Mouse (Mus musculus): ENCODE measurements at regions not wholly inside any gene's neighbourhood (a gene's known extent, or its start where the extent isn't known, plus 50 kb on each side); places are given as distances from the start of the nearest gene placed in this dataset.
"Not testable (repeated sequence)": the region's sequence is repeated elsewhere in the genome, so short reads cannot be mapped to it uniquely, and the experiment has no call there.

GRCm38 (mm10) chr4:7237848-7238247 lies 1001.0 kb downstream of the Car8 start:
- DNase-seq (ENCODE audit: low spot score): no peak
- Histone ChIP-seq H3K36me3 (replicated peaks; ENCODE audit: control insufficient read depth, insufficient read depth, low read length) (no peaks in the 10 kb centered on the region), H3K27me3 (ENCODE audit: control insufficient read depth, insufficient read depth, low read length) (no peaks in the 10 kb centered on the region), H3K4me1 (ENCODE audit: control insufficient read depth, insufficient read depth) (no peaks in the 10 kb centered on the region), H3K9ac (replicated peaks; ENCODE audit: low read depth, low read length) (no peak overlapping the region), H3K4me3 (ENCODE audit: low read depth, low read length) (no peak overlapping the region), H3K9me3 (replicated peaks; ENCODE audit: control insufficient read depth, low read length) (no peaks in the 10 kb centered on the region), H3K4me2 (ENCODE audit: low read depth, low read length) (no peak overlapping the region), H3K27ac (ENCODE audit: low read depth) (no peak overlapping the region)
- TF ChIP-seq EP300 (IDR thresholded peaks at IDR 0.05; ENCODE audit: low read depth) (no peak), CTCF (IDR thresholded peaks at IDR 0.05; ENCODE audit: low read depth) (no peak)
- WGBS: 67% methylated on average over 3 of the region's 3 CpGs
- ATAC-seq (ENCODE audit: insufficient read depth, low read depth): no peak

DNA sequence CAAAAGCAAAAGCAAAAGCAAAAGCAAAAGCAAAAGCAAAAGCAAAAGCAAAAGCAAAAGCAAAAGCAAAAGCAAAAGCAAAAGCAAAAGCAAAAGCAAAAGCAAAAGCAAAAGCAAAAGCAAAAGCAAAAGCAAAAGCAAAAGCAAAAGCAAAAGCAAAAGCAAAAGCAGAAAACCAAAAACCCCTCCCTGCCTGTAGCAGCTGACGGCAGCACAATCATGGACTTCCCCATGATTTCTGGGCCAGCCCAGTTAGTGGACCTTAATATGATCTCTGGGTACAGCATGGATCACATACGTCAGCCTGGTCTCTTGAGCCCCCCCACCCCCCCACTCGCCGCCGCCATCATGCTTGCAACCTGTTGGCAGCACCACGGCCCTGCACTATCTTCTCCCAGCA lies 1004.3 kb downstream of the Car8 start:
- not testable (repeated sequence) for H3K9ac ChIP-seq (replicated peaks; ENCODE audit: low read depth, low read length); H3K27me3 ChIP-seq (ENCODE audit: control insufficient read depth, insufficient read depth, low read length); H3K4me1 ChIP-seq (ENCODE audit: control insufficient read depth, insufficient read depth); DNase-seq (ENCODE audit: low spot score); H3K4me3 ChIP-seq (ENCODE audit: low read depth, low read length); H3K4me2 ChIP-seq (ENCODE audit: low read depth, low read length); H3K9me3 ChIP-seq (replicated peaks; ENCODE audit: control insufficient read depth, low read length); ATAC-seq (ENCODE audit: insufficient read depth, low read depth); H3K36me3 ChIP-seq (replicated peaks; ENCODE audit: control insufficient read depth, insufficient read depth, low read length); H3K27ac ChIP-seq (ENCODE audit: low read depth)
- WGBS: 92% methylated on average over 6 of the region's 6 CpGs

DNA sequence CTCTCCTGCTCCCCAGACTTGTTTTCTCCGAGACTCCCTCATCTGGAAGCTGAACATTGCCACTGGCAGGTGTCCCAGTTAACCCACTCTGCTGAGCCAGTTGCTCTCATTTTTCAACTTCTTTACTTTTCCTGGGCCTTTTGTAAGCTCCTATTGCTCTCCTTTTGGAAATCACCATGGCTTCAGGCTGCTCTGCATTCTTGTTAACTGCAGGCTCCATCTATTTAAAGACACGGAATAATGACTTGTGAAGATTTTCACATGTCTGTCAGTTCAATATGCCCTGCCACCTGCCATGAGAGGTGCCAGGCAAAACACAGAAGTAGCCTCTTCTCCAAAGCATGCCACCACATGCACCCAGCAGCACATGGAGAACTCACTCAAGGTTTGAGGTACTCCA lies 1009.9 kb downstream of the Car8 start:
- WGBS: 52% methylated on average over 2 of the region's 2 CpGs
- Histone ChIP-seq H3K9ac (replicated peaks; ENCODE audit: low read depth, low read length) (no peak overlapping the region), H3K27ac (ENCODE audit: low read depth) (no peak overlapping the region), H3K36me3 (replicated peaks; ENCODE audit: control insufficient read depth, insufficient read depth, low read length) (no peaks in the 10 kb centered on the region), H3K4me2 (ENCODE audit: low read depth, low read length) (no peak overlapping the region), H3K9me3 (replicated peaks; ENCODE audit: control insufficient read depth, low read length) (no peaks in the 10 kb centered on the region), H3K4me1 (ENCODE audit: control insufficient read depth, insufficient read depth) (no peaks in the 10 kb centered on the region), H3K4me3 (ENCODE audit: low read depth, low read length) (no peak overlapping the region), H3K27me3 (ENCODE audit: control insufficient read depth, insufficient read depth, low read length) (no peaks in the 10 kb centered on the region)
- TF ChIP-seq CTCF (IDR thresholded peaks at IDR 0.05; ENCODE audit: low read depth): no peak
- no peak for TF ChIP-seq EP300 (IDR thresholded peaks at IDR 0.05; ENCODE audit: low read depth)
- DNase-seq (ENCODE audit: low spot score) (no peak), ATAC-seq (ENCODE audit: insufficient read depth, low read depth) (no peak)

DNA sequence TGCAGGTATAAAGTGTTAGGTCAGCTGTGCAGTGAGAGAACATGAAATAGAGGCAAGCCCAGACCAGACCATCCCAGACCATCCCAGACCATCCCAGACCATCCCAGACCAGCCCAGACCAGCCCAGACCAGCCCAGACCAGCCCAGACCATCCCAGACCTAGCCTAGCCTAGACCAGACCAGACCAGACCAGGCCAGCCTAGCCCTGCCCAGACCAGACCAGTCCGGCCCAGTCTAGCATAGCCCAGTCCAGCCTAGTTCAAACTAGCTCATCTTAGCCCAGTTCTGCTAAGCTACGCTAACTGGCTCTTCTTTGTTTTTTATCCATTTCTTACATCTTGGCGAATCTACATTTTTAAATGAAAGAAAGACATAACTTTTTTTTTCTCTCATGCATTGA lies 1015.9 kb downstream of the Car8 start:
- Histone ChIP-seq H3K27ac (ENCODE audit: low read depth) (no peak overlapping the region), H3K4me3 (ENCODE audit: low read depth, low read length) (no peak overlapping the region), H3K4me2 (ENCODE audit: low read depth, low read length) (no peak overlapping the region), H3K27me3 (ENCODE audit: control insufficient read depth, insufficient read depth, low read length) (no peaks in the 10 kb centered on the region), H3K4me1 (ENCODE audit: control insufficient read depth, insufficient read depth) (no peaks in the 10 kb centered on the region), H3K36me3 (replicated peaks; ENCODE audit: control insufficient read depth, insufficient read depth, low read length) (no peaks in the 10 kb centered on the region), H3K9me3 (replicated peaks; ENCODE audit: control insufficient read depth, low read length) (no peaks in the 10 kb centered on the region), H3K9ac (replicated peaks; ENCODE audit: low read depth, low read length) (no peak overlapping the region)
- WGBS: 83% methylated on average over 3 of the region's 3 CpGs
- TF ChIP-seq CTCF (IDR thresholded peaks at IDR 0.05; ENCODE audit: low read depth): no peak
- no peak for TF ChIP-seq EP300 (IDR thresholded peaks at IDR 0.05; ENCODE audit: low read depth)
- no peak for ATAC-seq (ENCODE audit: insufficient read depth, low read depth)
- DNase-seq (ENCODE audit: low spot score): no peak

DNA sequence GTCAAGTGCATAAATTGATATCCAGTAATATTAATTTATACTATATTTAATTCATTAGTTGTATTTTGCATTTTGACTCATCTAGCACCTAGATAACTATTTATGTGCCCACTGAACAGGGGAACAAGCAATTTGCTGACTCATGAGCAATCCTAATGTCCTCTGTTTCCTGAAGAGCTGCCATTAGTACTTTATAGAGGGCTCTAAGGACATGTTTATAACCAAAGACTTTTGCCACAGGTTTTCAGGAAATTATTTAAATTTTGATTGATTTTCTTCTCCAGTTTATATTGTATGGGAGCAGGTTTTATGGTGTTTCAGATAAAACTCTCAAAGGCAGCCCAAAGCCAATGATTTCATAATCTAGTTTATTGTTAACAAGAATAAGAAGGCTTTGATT lies 1018.4 kb downstream of the Car8 start:
- ATAC-seq (ENCODE audit: insufficient read depth, low read depth): no peak
- no peaks in the 10 kb centered on the region for H3K4me1 ChIP-seq (ENCODE audit: control insufficient read depth, insufficient read depth)
- H3K27ac ChIP-seq (ENCODE audit: low read depth): no peak overlapping the region
- no peak for DNase-seq (ENCODE audit: low spot score)
- H3K4me2 ChIP-seq (ENCODE audit: low read depth, low read length): no peak overlapping the region
- H3K27me3 ChIP-seq (ENCODE audit: control insufficient read depth, insufficient read depth, low read length): no peaks in the 10 kb centered on the region
- TF ChIP-seq CTCF (IDR thresholded peaks at IDR 0.05; ENCODE audit: low read depth): no peak
- H3K36me3 ChIP-seq (replicated peaks; ENCODE audit: control insufficient read depth, insufficient read depth, low read length): no peaks in the 10 kb centered on the region
- H3K4me3 ChIP-seq (ENCODE audit: low read depth, low read length): no peak overlapping the region
- no peaks in the 10 kb centered on the region for H3K9me3 ChIP-seq (replicated peaks; ENCODE audit: control insufficient read depth, low read length)
- no peak overlapping the region for H3K9ac ChIP-seq (replicated peaks; ENCODE audit: low read depth, low read length)

GRCm38 (mm10) chr4:7215048-7216030 lies 1023.5 kb downstream of the Car8 start:
- no peaks in the 10 kb centered on the region for H3K36me3 ChIP-seq (replicated peaks; ENCODE audit: control insufficient read depth, insufficient read depth, low read length)
- no peak for ATAC-seq (ENCODE audit: insufficient read depth, low read depth)
- no peaks in the 10 kb centered on the region for H3K4me1 ChIP-seq (ENCODE audit: control insufficient read depth, insufficient read depth)
- H3K9me3 ChIP-seq (replicated peaks; ENCODE audit: control insufficient read depth, low read length): no peaks in the 10 kb centered on the region
- H3K9ac ChIP-seq (replicated peaks; ENCODE audit: low read depth, low read length): no peak overlapping the region
- 81% methylated on average over 5 of the region's 5 CpGs for WGBS
- no peak overlapping the region for H3K4me3 ChIP-seq (ENCODE audit: low read depth, low read length)
- no peak for TF ChIP-seq EP300 (IDR thresholded peaks at IDR 0.05; ENCODE audit: low read depth)
- TF ChIP-seq CTCF (IDR thresholded peaks at IDR 0.05; ENCODE audit: low read depth): no peak
- H3K27ac ChIP-seq (ENCODE audit: low read depth): no peak overlapping the region
- no peak overlapping the region for H3K4me2 ChIP-seq (ENCODE audit: low read depth, low read length)
- H3K27me3 ChIP-seq (ENCODE audit: control insufficient read depth, insufficient read depth, low read length): no peaks in the 10 kb centered on the region
- DNase-seq (ENCODE audit: low spot score): no peak

Data from heart, postnatal 0 days (tissue).